Mouse (Mus musculus): ENCODE data around the gene Ak1. TPM values are rescaled to one million over a fixed set of nuclear protein-coding genes. Genes with fewer than 3 reads are reported as not detected.
A peak's percentile ranks its signal among the peaks of the same experiment; 100 is the strongest.

Gene Ak1
- polyA plus RNA-seq, 1 experiment from 2014 or later, result 17.8 TPM

DNA sequence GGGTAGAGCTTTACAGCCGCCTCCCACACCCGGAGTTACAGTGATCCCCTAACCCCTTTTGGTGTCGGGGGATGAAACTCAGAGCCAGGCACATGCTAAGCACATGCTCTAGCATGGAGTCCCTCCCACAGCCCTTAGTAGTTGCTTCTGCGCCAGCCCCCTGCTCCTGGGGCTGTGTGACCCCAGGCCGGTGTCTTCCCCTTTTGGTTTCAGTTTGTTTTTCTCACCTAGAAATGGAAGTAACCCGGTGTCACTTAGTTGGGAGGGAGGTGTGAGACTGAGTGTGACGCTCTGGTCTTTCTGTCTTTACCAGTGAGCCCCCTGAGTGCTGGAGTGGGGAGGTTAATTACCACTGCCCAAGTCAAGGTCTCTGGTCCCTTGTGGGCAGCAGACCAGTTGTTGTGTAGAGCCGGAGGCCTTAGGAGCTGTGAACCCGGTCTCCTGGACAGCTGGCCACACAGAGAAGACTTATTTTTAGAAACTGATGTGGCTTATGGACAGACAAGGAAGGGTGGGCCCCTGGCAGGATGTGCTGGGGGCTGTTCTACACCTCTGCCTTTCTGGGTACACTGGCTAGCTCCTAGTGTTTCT, 33.7 kb upstream of the Ak1 start:
- H3K9me3 ChIP-seq, result no peaks in the 10 kb centered on the region
- peaks cover 31% of the 10 kb centered on the region for H3K27me3 ChIP-seq (ENCODE audit: poor library complexity, severe bottlenecking)
- whole genome bisulfite sequencing, result 55% methylated on average over 9 of the region's 9 CpGs
- DNase-seq (ENCODE audit: extremely low spot score, low spot score), result no peak
- peak overlapping the region; percentile 83 for H3K27ac ChIP-seq
- H3K36me3 ChIP-seq (replicated peaks), result no peaks in the 10 kb centered on the region
- peaks cover 50% of the 10 kb centered on the region for H3K4me1 ChIP-seq
- H3K4me3 ChIP-seq, result peak overlapping the region; percentile 62

- WGBS, result 75% methylated on average over 11 of the region's 11 CpGs
- DNase-seq (ENCODE audit: extremely low spot score, low spot score), result no peak
- peaks cover 23% of the 10 kb centered on the region for H3K27me3 ChIP-seq (ENCODE audit: poor library complexity, severe bottlenecking)
These were observed 32.3 kb upstream of the Ak1 start for GRCm38 (mm10) chr2:32589213-32589795.

GRCm38 (mm10) chr2:32590224-32590623, 31.3 kb upstream of the Ak1 start:
- DNase-seq (ENCODE audit: extremely low spot score, low spot score), result no peak
- H3K4me1 ChIP-seq, result peaks cover 39% of the 10 kb centered on the region
- peaks cover 16% of the 10 kb centered on the region for H3K27me3 ChIP-seq (ENCODE audit: poor library complexity, severe bottlenecking)
- H3K9me3 ChIP-seq, result no peaks in the 10 kb centered on the region
- 85% methylated on average over 10 of the region's 10 CpGs for WGBS
- H3K4me3 ChIP-seq, result no peak overlapping the region
- 0 out of 2 replicates have a peak, but pooled peaks cover 5% of the 10 kb centered on the region for H3K36me3 ChIP-seq (replicated peaks)
- H3K27ac ChIP-seq, result no peak overlapping the region

More at GRCm38 (mm10) chr2:32589213-32589795, 32.3 kb upstream of the Ak1 start:
- Histone ChIP-seq H3K27ac (no peak overlapping the region; the same call in 1 of the 2 replicates), H3K4me1 (peaks cover 39% of the 10 kb centered on the region), H3K4me3 (no peak overlapping the region), H3K9me3 (no peaks in the 10 kb centered on the region), H3K36me3 (replicated peaks) (0 out of 2 replicates have a peak, but pooled peaks cover 2% of the 10 kb centered on the region)

DNA sequence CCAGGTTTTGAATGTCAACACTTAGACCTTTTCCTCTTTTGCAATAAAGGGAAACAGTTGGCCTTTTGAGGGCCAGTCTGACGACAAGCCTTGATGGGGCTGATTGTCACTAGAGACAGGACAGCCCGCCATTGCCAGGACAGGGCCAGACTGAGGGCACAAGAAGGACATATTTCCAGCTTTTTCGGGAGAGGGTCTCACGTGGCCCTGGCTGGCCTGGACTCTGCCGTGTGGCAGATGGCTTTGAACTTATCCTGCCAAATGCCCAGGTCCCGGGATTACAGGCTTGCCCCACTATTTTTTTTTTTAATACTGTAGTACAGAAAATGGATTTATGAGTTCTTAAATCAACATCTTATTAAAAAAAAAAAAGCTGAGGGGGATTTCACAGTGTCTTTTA, 30.3 kb upstream of the Ak1 start:
- H3K9me3 ChIP-seq, result no peaks in the 10 kb centered on the region
- no peak overlapping the region for H3K27ac ChIP-seq
- H3K27me3 ChIP-seq (ENCODE audit: poor library complexity, severe bottlenecking), result peaks cover 12% of the 10 kb centered on the region
- peaks cover 37% of the 10 kb centered on the region for H3K4me1 ChIP-seq
- H3K36me3 ChIP-seq (replicated peaks), result 0 out of 2 replicates have a peak, but pooled peaks cover 8% of the 10 kb centered on the region
- no peak for DNase-seq (ENCODE audit: extremely low spot score, low spot score)
- 86% methylated on average over 6 of the region's 6 CpGs for WGBS
- H3K4me3 ChIP-seq, result no peak overlapping the region

DNA sequence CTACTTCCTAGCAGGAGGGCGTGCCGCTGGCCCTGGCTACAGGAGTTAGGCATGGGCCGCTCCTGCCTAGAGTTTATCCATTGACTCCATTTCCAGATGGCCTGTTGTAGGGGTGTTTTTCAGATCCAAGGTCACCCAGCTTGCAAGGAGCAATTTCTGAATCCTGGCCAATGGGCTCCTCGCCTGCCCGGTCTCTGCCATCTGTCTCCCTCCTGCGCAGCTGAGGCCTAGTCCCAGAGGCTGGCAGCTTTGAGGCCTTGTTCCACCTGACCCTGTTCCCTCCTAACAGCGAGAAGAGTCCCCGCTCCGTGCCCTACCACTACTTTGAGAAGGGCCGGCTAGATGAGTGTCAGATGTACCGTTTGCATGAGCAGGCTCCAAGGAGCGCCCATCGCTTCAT, 24.8 kb upstream of the Ak1 start:
- DNase-seq (ENCODE audit: extremely low spot score, low spot score), result no peak
- H3K9me3 ChIP-seq, result no peaks in the 10 kb centered on the region
- H3K4me3 ChIP-seq, result no peak overlapping the region
- no peaks in the 10 kb centered on the region for H3K27me3 ChIP-seq (ENCODE audit: poor library complexity, severe bottlenecking)
- no peak overlapping the region for H3K27ac ChIP-seq
- peaks cover 19% of the 10 kb centered on the region for H3K36me3 ChIP-seq (replicated peaks)
- WGBS, result 95% methylated on average over 13 of the region's 13 CpGs
- H3K4me1 ChIP-seq, result peaks cover 6% of the 10 kb centered on the region

- Histone ChIP-seq H3K36me3 (replicated peaks) (peaks cover 19% of the 10 kb centered on the region), H3K4me3 (no peak overlapping the region), H3K4me1 (peaks cover 11% of the 10 kb centered on the region), H3K27me3 (ENCODE audit: poor library complexity, severe bottlenecking) (no peaks in the 10 kb centered on the region), H3K9me3 (no peaks in the 10 kb centered on the region), H3K27ac (no peak overlapping the region)
- DNase-seq (ENCODE audit: extremely low spot score, low spot score), result no peak
- 91% methylated on average over 5 of the region's 5 CpGs for WGBS
These were observed 24.3 kb upstream of the Ak1 start for GRCm38 (mm10) chr2:32597248-32597647.

DNA sequence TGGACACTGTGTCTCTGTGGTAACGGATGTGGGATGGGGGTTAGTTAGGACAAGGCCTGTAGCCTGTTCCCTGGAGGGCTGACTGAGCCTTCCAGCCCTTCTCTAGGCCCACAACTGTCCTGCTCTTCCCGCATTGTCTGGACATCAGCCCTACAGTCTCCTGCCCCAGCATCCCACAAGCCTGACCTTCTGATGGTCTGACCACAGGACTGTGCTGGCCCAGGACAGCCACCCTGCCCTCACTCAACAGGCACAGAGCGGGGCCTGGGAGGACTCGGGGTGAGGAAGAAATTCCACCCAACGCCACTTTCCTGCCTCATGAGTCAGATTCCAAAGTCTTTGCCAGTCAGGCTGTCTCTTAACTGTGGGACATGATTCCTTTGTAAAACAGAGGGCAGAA, 23.9 kb upstream of the Ak1 start:
- H3K9me3 ChIP-seq, result no peaks in the 10 kb centered on the region

GRCm38 (mm10) chr2:32598506-32598905, 23.1 kb upstream of the Ak1 start:
- Histone ChIP-seq H3K36me3 (replicated peaks) (peaks cover 19% of the 10 kb centered on the region), H3K4me1 (peaks cover 16% of the 10 kb centered on the region), H3K27me3 (ENCODE audit: poor library complexity, severe bottlenecking) (no peaks in the 10 kb centered on the region), H3K4me3 (no peak overlapping the region), H3K9me3 (no peaks in the 10 kb centered on the region), H3K27ac (no peak overlapping the region)
- WGBS, result 88% methylated on average over 8 of the region's 8 CpGs
- DNase-seq (ENCODE audit: extremely low spot score, low spot score), result no peak

More for the DNA sequence above, 23.9 kb upstream of the Ak1 start:
- DNase-seq (ENCODE audit: extremely low spot score, low spot score), result no peak
- 90% methylated on average over 5 of the region's 5 CpGs for WGBS
- Histone ChIP-seq H3K27ac (no peak overlapping the region), H3K27me3 (ENCODE audit: poor library complexity, severe bottlenecking) (no peaks in the 10 kb centered on the region), H3K4me3 (no peak overlapping the region), H3K36me3 (replicated peaks) (peaks cover 19% of the 10 kb centered on the region), H3K4me1 (peaks cover 16% of the 10 kb centered on the region)

GRCm38 (mm10) chr2:32599409-32599808, 22.1 kb upstream of the Ak1 start, which contains the start of gene St6galnac6:
Gene St6galnac6, plus strand, starts transcription at chr2:32599709.
- Histone ChIP-seq H3K27ac (no peak within 1 kb of the TSS), H3K4me3 (no peak within 1 kb of the TSS), H3K27me3 (ENCODE audit: poor library complexity, severe bottlenecking) (no peaks in the 10 kb centered on the region), H3K4me1 (peaks cover 16% of the 10 kb centered on the region), H3K36me3 (replicated peaks) (peaks cover 17% of the 10 kb centered on the region), H3K9me3 (no peaks in the 10 kb centered on the region)
- 97% methylated on average over 3 of the region's 3 CpGs for WGBS
- DNase-seq (ENCODE audit: extremely low spot score, low spot score), result no peak

DNA sequence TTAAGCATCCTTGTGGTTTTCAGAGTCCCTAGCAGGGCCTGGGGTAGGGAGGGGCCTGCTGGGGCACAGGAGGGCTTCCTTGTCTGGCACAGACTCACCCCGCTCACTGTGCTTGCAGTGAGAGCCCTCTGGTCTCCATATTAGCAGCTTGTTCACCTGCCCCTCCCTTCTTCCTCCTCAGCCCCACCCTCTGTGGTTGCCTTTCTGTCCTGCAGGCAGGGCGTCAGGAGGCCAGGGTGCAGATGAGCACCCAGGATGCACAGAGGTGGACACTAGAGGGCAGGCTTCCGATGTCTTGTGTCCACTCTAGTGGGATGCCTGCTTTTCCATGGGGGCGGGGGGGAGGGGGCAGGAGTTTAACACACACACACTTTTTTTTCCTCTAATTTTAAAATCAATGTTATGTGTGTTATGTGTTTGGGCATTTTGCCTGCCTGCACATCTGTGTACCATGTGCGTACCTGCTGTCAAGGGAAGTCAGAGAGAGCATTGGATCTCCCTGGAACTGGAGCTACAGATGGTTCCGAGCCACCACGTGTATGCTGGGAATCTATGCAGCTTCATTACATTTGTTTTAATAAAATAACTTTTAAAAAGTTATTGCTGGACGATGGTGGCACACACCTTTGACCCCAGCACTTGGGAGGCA, 20.0 kb upstream of the Ak1 start:
- no peak overlapping the region for H3K4me3 ChIP-seq
- WGBS, result 41% methylated on average over 8 of the region's 8 CpGs
- H3K9me3 ChIP-seq, result no peaks in the 10 kb centered on the region
- H3K4me1 ChIP-seq, result peaks cover 18% of the 10 kb centered on the region
- H3K27ac ChIP-seq, result peak overlapping the region; percentile 58; the same call in 1 of the 2 replicates
- H3K27me3 ChIP-seq (ENCODE audit: poor library complexity, severe bottlenecking), result no peaks in the 10 kb centered on the region
- H3K36me3 ChIP-seq (replicated peaks), result peaks cover 11% of the 10 kb centered on the region
- DNase-seq (ENCODE audit: extremely low spot score, low spot score), result no peak

GRCm38 (mm10) chr2:32602600-32603054, 18.9 kb upstream of the Ak1 start:
- Histone ChIP-seq H3K4me3 (peak overlapping the region; percentile 49), H3K36me3 (replicated peaks) (peaks cover 2% of the 10 kb centered on the region), H3K27me3 (ENCODE audit: poor library complexity, severe bottlenecking) (peaks cover 5% of the 10 kb centered on the region), H3K4me1 (peaks cover 29% of the 10 kb centered on the region), H3K9me3 (no peaks in the 10 kb centered on the region), H3K27ac (peak overlapping the region; percentile 76)
- peak; percentile 91 for DNase-seq (ENCODE audit: extremely low spot score, low spot score)
- under 1% methylated on average over 11 of the region's 11 CpGs for WGBS

GRCm38 (mm10) chr2:32604631-32605030, 16.9 kb upstream of the Ak1 start:
- H3K27me3 ChIP-seq (ENCODE audit: poor library complexity, severe bottlenecking), result peaks cover 21% of the 10 kb centered on the region
- no peak for DNase-seq (ENCODE audit: extremely low spot score, low spot score)
- peaks cover 47% of the 10 kb centered on the region for H3K4me1 ChIP-seq
- no peak overlapping the region for H3K27ac ChIP-seq
- H3K4me3 ChIP-seq, result no peak overlapping the region
- no peaks in the 10 kb centered on the region for H3K36me3 ChIP-seq (replicated peaks)
- 52% methylated on average over 10 of the region's 10 CpGs for WGBS
- no peaks in the 10 kb centered on the region for H3K9me3 ChIP-seq
